Mouse (Mus musculus) neural tube, embryonic 15.5 days (tissue): ENCODE measurements around the gene Haspin. TPM values are rescaled to one million over a fixed set of nuclear protein-coding genes. Genes with fewer than 3 reads are reported as not detected.

Experiments used
- ATAC-seq: fragments of 200-750 bp; cut with Nextera tagmentation; 2 replicates; pipeline ENCODE4 v1.8.0; 2017; ENCODE audit warnings: mild to moderate bottlenecking, moderate TSS enrichment, moderate library complexity; ENCODE audit not compliant: low FRiP score
- H3K27ac ChIP-seq: fragments of 300-500 bp; sonication (generic); replicated peaks from 2 replicates; pipeline ENCODE4 v1.5.1; 2015; ENCODE audit warnings: mild to moderate bottlenecking, inconsistent platforms
- H3K27me3 ChIP-seq: fragments of 300-500 bp; sonication (generic); replicated peaks from 2 replicates; pipeline ENCODE4 v1.6.1; 2015; ENCODE audit warnings: inconsistent platforms
- H3K36me3 ChIP-seq: fragments of 300-500 bp; sonication (generic); 2 replicates; pipeline ENCODE4 v1.6.1; 2015; ENCODE audit warnings: inconsistent platforms
- H3K4me1 ChIP-seq: fragments of 300-500 bp; sonication (generic); 2 replicates; pipeline ENCODE4 v1.6.1; 2015; ENCODE audit warnings: inconsistent platforms
- H3K4me2 ChIP-seq: fragments of 300-500 bp; sonication (generic); 2 replicates; pipeline ENCODE4 v1.6.1; 2015; ENCODE audit warnings: inconsistent platforms, mild to moderate bottlenecking, moderate library complexity
- H3K4me3 ChIP-seq: fragments of 300-500 bp; sonication (generic); replicated peaks from 2 replicates; pipeline ENCODE4 v1.5.1; 2015; ENCODE audit warnings: mild to moderate bottlenecking, inconsistent platforms
- H3K9ac ChIP-seq: fragments of 300-500 bp; sonication (generic); replicated peaks from 2 replicates; pipeline ENCODE4 v1.6.1; 2015; ENCODE audit warnings: mild to moderate bottlenecking, inconsistent platforms
- H3K9me3 ChIP-seq: fragments of 300-500 bp; sonication (generic); replicated peaks from 2 replicates; pipeline ENCODE4 v1.6.1; 2016; ENCODE audit warnings: inconsistent platforms
- WGBS: fragments of 180-500 bp; shearing (Covaris S2); methylation state at CpG from one replicate; pipeline ENCODE4 v1.1.7; 2015; ENCODE audit warnings: mixed read lengths; 5-methylcytosine and 5-hydroxymethylcytosine counted together
- polyA plus RNA-seq: library from polyadenylated mRNA; unstranded; fragments of >200 nt; fragmentation: Nextera tagmentation; extraction: Ambion mirVana; gene quantifications from 2 replicates; pipeline ENCODE4 v1.2.1, GENCODE M21; 2015

The Haspin gene
- polyA plus RNA-seq, 1 experiment from 2014 or later: 2.4 TPM

GRCm38 (mm10) chr11:73099976-73100750 lies 37.9 kb downstream of the Haspin start:
- no peak for ATAC-seq
- H3K27me3 ChIP-seq: no peaks in the 10 kb centered on the region
- no peak overlapping the region for H3K4me3 ChIP-seq
- WGBS: 62% methylated on average over 14 of the region's 14 CpGs
- no peaks in the 10 kb centered on the region for H3K9me3 ChIP-seq
- no peak overlapping the region for H3K27ac ChIP-seq
- no peaks in the 10 kb centered on the region for H3K36me3 ChIP-seq
- H3K9ac ChIP-seq: no peak overlapping the region
- no peak overlapping the region for H3K4me2 ChIP-seq
- no peaks in the 10 kb centered on the region for H3K4me1 ChIP-seq

- H3K36me3 ChIP-seq: no peaks in the 10 kb centered on the region
- H3K27ac ChIP-seq: no peak overlapping the region
- ATAC-seq: no peak
- H3K4me3 ChIP-seq: no peak overlapping the region
- H3K9me3 ChIP-seq: no peaks in the 10 kb centered on the region
- H3K9ac ChIP-seq: no peak overlapping the region
- no peak overlapping the region for H3K4me2 ChIP-seq
- no peaks in the 10 kb centered on the region for H3K27me3 ChIP-seq
- H3K4me1 ChIP-seq: no peaks in the 10 kb centered on the region
- 64% methylated on average over 5 of the region's 5 CpGs for WGBS
Observed at GRCm38 (mm10) chr11:73098860-73099259, 39.2 kb downstream of the Haspin start.

- H3K4me1 ChIP-seq: no peaks in the 10 kb centered on the region
- no peak for ATAC-seq
- no peak overlapping the region for H3K27ac ChIP-seq
- no peaks in the 10 kb centered on the region for H3K27me3 ChIP-seq
- H3K4me3 ChIP-seq: no peak overlapping the region
- no peak overlapping the region for H3K4me2 ChIP-seq
- no peaks in the 10 kb centered on the region for H3K36me3 ChIP-seq
- no peak overlapping the region for H3K9ac ChIP-seq
- 82% methylated on average over 11 of the region's 11 CpGs for WGBS
- H3K9me3 ChIP-seq: no peaks in the 10 kb centered on the region
Observed at GRCm38 (mm10) chr11:73094231-73094995, 43.7 kb downstream of the Haspin start.

- H3K4me2 ChIP-seq: no peak overlapping the region
- H3K4me3 ChIP-seq: no peak overlapping the region
- H3K36me3 ChIP-seq: no peaks in the 10 kb centered on the region
- H3K27ac ChIP-seq: no peak overlapping the region
- no peak for ATAC-seq
- H3K9ac ChIP-seq: no peak overlapping the region
- no peaks in the 10 kb centered on the region for H3K4me1 ChIP-seq
- no peaks in the 10 kb centered on the region for H3K27me3 ChIP-seq
- no peaks in the 10 kb centered on the region for H3K9me3 ChIP-seq
- 81% methylated on average over 7 of the region's 7 CpGs for WGBS
Observed at GRCm38 (mm10) chr11:73092877-73093276, 45.2 kb downstream of the Haspin start.

GRCm38 (mm10) chr11:73092057-73092456 lies 46.0 kb downstream of the Haspin start:
- no peaks in the 10 kb centered on the region for H3K4me1 ChIP-seq
- H3K4me3 ChIP-seq: no peak overlapping the region
- H3K9ac ChIP-seq: no peak overlapping the region
- no peaks in the 10 kb centered on the region for H3K9me3 ChIP-seq
- 80% methylated on average over 4 of the region's 4 CpGs for WGBS
- H3K4me2 ChIP-seq: no peak overlapping the region
- H3K27ac ChIP-seq: no peak overlapping the region
- no peaks in the 10 kb centered on the region for H3K27me3 ChIP-seq
- no peak for ATAC-seq
- H3K36me3 ChIP-seq: no peaks in the 10 kb centered on the region

- H3K4me2 ChIP-seq: no peak overlapping the region
- no peaks in the 10 kb centered on the region for H3K9me3 ChIP-seq
- H3K4me1 ChIP-seq: no peaks in the 10 kb centered on the region
- WGBS: 87% methylated on average over 2 of the region's 2 CpGs
- no peak overlapping the region for H3K9ac ChIP-seq
- H3K27me3 ChIP-seq: no peaks in the 10 kb centered on the region
- ATAC-seq: no peak
- H3K27ac ChIP-seq: no peak overlapping the region
- H3K4me3 ChIP-seq: no peak overlapping the region
- no peaks in the 10 kb centered on the region for H3K36me3 ChIP-seq
Observed at GRCm38 (mm10) chr11:73090826-73091225, 47.3 kb downstream of the Haspin start.

- no peak within 1 kb of the TSS for H3K9ac ChIP-seq
- WGBS: 83% methylated on average over 4 of the region's 4 CpGs
- no peaks in the 10 kb centered on the region for H3K36me3 ChIP-seq
- no peak for ATAC-seq
- no peaks in the 10 kb centered on the region for H3K27me3 ChIP-seq
- no peak within 1 kb of the TSS for H3K27ac ChIP-seq
- no peaks in the 10 kb centered on the region for H3K9me3 ChIP-seq
- no peak within 1 kb of the TSS for H3K4me3 ChIP-seq
- H3K4me2 ChIP-seq: no peak within 1 kb of the TSS
- no peaks in the 10 kb centered on the region for H3K4me1 ChIP-seq
Observed at GRCm38 (mm10) chr11:73090283-73090682, 47.8 kb downstream of the Haspin start, which contains the start of gene Itgae. Itgae (plus strand) TSS chr11:73090583.

- Histone ChIP-seq H3K4me2 (no peak overlapping the region), H3K27ac (no peak overlapping the region), H3K36me3 (peaks cover 10% of the 10 kb centered on the region; the same call in 1 of the 2 replicates), H3K27me3 (no peaks in the 10 kb centered on the region), H3K4me1 (0 out of 2 replicates have a peak, but pooled peaks cover 6% of the 10 kb centered on the region), H3K9me3 (no peaks in the 10 kb centered on the region), H3K9ac (no peak overlapping the region), H3K4me3 (no peak overlapping the region)
- WGBS: 73% methylated on average over 6 of the region's 6 CpGs
- ATAC-seq: no peak
Observed at GRCm38 (mm10) chr11:73087700-73088480, 50.2 kb downstream of the Haspin start.

Other genes with a start within 250 kb of the Haspin start
- 0.75 and 12.6 TPM in 2 replicates for gene Atp2a3, start 177.1 kb downstream of the Haspin start, polyA plus RNA-seq
- 0.47 and 3.3 TPM in 2 replicates for gene P2rx1, start 139.2 kb downstream of the Haspin start, polyA plus RNA-seq
- gene Camkk1, start 119.3 kb downstream of the Haspin start, polyA plus RNA-seq: 30.9 and 34.7 TPM in 2 replicates
- 9.1 and 10.1 TPM in 2 replicates for gene Ncbp3, start 90.5 kb downstream of the Haspin start, polyA plus RNA-seq
- gene Itgae, start 47.7 kb downstream of the Haspin start, polyA plus RNA-seq: 0.19 and 2.7 TPM in 2 replicates
- 0.72 and 0.84 TPM in 2 replicates for gene P2rx5, start 22.1 kb upstream of the Haspin start, polyA plus RNA-seq
- gene Emc6, start 38.7 kb upstream of the Haspin start, polyA plus RNA-seq: 136 and 148 TPM in 2 replicates
- 118 and 133 TPM in 2 replicates for gene Tax1bp3, start 38.8 kb upstream of the Haspin start, polyA plus RNA-seq
- gene Ctns, start 60.7 kb upstream of the Haspin start, polyA plus RNA-seq: 17.0 and 17.7 TPM in 2 replicates
- 3.0 and 3.4 TPM in 2 replicates for gene Shpk, start 61.2 kb upstream of the Haspin start, polyA plus RNA-seq
- gene Trpv1, start 96.0 kb upstream of the Haspin start, polyA plus RNA-seq: 2.0 and 2.4 TPM in 2 replicates
- gene Trpv3, start 129.1 kb upstream of the Haspin start, polyA plus RNA-seq: 0.20 and 0.29 TPM in 2 replicates
- gene Aspa, start 191.3 kb upstream of the Haspin start, polyA plus RNA-seq: 3.4 and 4.0 TPM in 2 replicates
- not detected in 2 replicates for gene Gm49340, start 191.4 kb upstream of the Haspin start, polyA plus RNA-seq
- 0.12 and 0.19 TPM in 2 replicates for gene Spata22, start 191.4 kb upstream of the Haspin start, polyA plus RNA-seq
- not detected in 2 replicates for gene Olfr20, start 212.5 kb upstream of the Haspin start, polyA plus RNA-seq
- gene Olfr376, start 233.0 kb upstream of the Haspin start, polyA plus RNA-seq: not detected in 2 replicates